Mouse (Mus musculus) C2C12 (cell line): Measurements from ENCODE around the gene Ehmt1.

ENCODE experiments used
- CEBPB ChIP-seq: IDR thresholded peaks from one replicate; pipeline ENCODE4 v1.6.1; 2011; ENCODE audit warnings: low read depth, mild to moderate bottlenecking, control low read depth, moderate library complexity
- MYOD1 ChIP-seq: IDR thresholded peaks from one replicate; pipeline ENCODE4 v1.6.1; 2011; ENCODE audit warnings: low read depth; ENCODE audit not compliant: control insufficient read depth, insufficient read length

DNA sequence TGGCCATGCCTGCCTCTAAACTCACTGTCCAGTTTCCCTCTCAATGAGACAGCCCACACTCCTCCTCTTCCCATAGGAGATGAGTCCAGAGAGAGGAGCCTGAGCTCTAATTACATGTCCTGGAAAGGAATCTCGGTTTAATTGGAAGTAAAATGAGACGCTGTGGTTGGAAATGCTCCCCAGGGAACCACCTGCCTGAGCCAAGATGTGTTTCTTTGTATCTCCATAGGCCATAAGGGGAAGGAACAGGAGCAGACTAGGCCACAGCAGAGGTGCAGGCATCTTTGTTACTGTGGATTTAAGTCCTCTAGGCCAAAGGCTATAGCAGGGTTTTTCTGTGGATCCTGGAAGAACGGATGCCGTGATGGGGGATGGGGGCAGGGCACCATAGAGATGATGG lies 166.8 kb downstream of the Ehmt1 start:
- no peak for TF ChIP-seq MYOD1
- TF ChIP-seq CEBPB: no peak
